Mouse (Mus musculus) thymus, adult 2 months (tissue): ENCODE results near the gene Gm47283. TPM values are rescaled to one million over a fixed set of nuclear protein-coding genes. Genes with fewer than 3 reads are reported as not detected.
"Not testable (repeated sequence)": the region's sequence is repeated elsewhere in the genome, so short reads cannot be mapped to it uniquely, and the experiment has no call there.

ENCODE experiments used
- DNase-seq: peaks from one replicate; pipeline ENCODE4 v3.0.0; 2021
- H3K27ac ChIP-seq: fragments of 200-500 bp; 2 replicates; pipeline ENCODE4 v1.5.1; 2012; ENCODE audit warnings: low read length, control low read depth; ENCODE audit not compliant: control insufficient read depth, insufficient read depth
- H3K27me3 ChIP-seq: fragments of 200-500 bp; 2 replicates; pipeline ENCODE4 v1.6.1; 2012; ENCODE audit warnings: mild to moderate bottlenecking, low read length, moderate library complexity, mixed read lengths; ENCODE audit not compliant: control insufficient read depth, insufficient read depth
- H3K36me3 ChIP-seq: fragments of 200-500 bp; 2 replicates; pipeline ENCODE4 v1.6.1; 2012; ENCODE audit warnings: mild to moderate bottlenecking, low read length, moderate library complexity; ENCODE audit not compliant: control insufficient read depth, insufficient read depth
- H3K4me1 ChIP-seq: fragments of 200-500 bp; replicated peaks from 2 replicates; pipeline ENCODE4 v1.6.1; 2012; ENCODE audit warnings: low read length; ENCODE audit not compliant: control insufficient read depth, insufficient read depth
- H3K4me3 ChIP-seq: fragments of 200-500 bp; 2 replicates; pipeline ENCODE4 v1.5.1; 2012; ENCODE audit warnings: mild to moderate bottlenecking, low read length, control low read depth, moderate library complexity; ENCODE audit not compliant: control insufficient read depth, insufficient read depth
- WGBS: fragments of 180-500 bp; shearing (Covaris S2); methylation state at CpG from one replicate; pipeline ENCODE4 v1.1.7; 2018; 5-methylcytosine and 5-hydroxymethylcytosine counted together
- polyA plus RNA-seq: library from polyadenylated mRNA; depleted of rRNA; stranded (reverse); fragments of >200 nt; gene quantifications from 2 replicates; pipeline ENCODE4 v1.2.3, GENCODE M21; 2012; rRNA removed

Gene Gm47283
- polyA plus RNA-seq, 1 experiment = not detected

DNA sequence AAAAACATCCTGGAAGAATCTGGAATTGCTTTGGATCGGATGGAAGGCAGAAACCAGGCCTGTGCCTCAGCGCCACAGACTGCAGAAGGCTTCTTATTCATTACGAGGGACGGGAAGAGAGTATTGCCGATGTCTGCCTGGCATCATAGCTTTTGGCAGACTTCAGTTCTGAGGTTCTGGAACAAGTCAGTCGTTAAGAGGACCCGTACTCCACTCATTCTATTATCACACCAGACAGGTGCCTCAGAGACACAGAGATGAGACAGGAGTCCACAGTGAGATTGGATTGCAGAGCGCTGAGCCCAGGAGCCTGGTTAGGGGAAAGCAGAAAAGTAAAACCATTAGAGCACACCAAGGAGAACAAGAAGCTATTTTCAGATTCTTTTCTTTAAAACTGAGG lies 54.5 kb downstream of the Gm47283 start, which contains the start of gene Gm21748:
Gm21748 (minus strand) TSS at position 101 of the 400 bp plus-strand sequence.
- H3K4me3 ChIP-seq, DNase-seq, H3K36me3 ChIP-seq, H3K27me3 ChIP-seq, H3K27ac ChIP-seq, H3K4me1 ChIP-seq: not testable (repeated sequence)
- no CpG with 5 or more reads among the region's 8 CpGs for WGBS

Other genes with a start within 250 kb of the Gm47283 start
- gene Gm21860, start 29.9 kb upstream of the Gm47283 start, polyA plus RNA-seq = not detected in 2 replicates
- gene Gm21748, start 54.4 kb downstream of the Gm47283 start, polyA plus RNA-seq = not detected in 2 replicates